Mouse (Mus musculus) embryonic fibroblast, embryonic 13.5 days (primary cell): Measurements from ENCODE around the gene Pcdh19.

ENCODE experiments used
- CTCF ChIP-seq: IDR thresholded peaks from 2 replicates; pipeline ENCODE4 v1.5.1; 2011; ENCODE audit warnings: mild to moderate bottlenecking, control low read depth, low read length, moderate library complexity, borderline replicate concordance; ENCODE audit not compliant: insufficient read depth
- POLR2A ChIP-seq: IDR thresholded peaks from 2 replicates; pipeline ENCODE4 v1.6.1; 2011; ENCODE audit warnings: low read depth, mild to moderate bottlenecking, control low read depth, low read length, moderate library complexity

DNA sequence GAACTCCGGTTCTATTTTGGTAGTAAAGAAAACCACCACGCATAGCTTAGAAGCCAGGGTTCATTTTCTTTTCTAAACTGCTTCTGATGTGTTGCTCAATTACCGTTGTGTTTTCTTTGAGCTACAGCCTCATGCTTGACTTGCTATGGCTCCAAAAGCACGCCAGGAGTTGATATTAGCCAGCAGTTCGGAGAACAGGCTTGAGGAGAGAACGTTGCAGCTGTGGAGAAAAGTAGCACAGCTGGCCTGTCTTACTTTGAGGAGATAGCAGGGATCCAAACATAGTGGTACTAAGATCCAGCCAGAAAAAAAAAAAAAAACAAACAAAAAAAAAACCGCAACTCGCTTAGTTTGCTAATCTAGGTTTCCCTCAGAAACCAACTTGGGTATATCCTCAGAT lies 59.2 kb downstream of the Pcdh19 start:
- TF ChIP-seq POLR2A = no peak
- no peak for TF ChIP-seq CTCF
